Mouse (Mus musculus): ENCODE results near the gene Actl6b. TPM values are rescaled to one million over a fixed set of nuclear protein-coding genes. Genes with fewer than 3 reads are reported as not detected.

Gene Actl6b
- polyA plus RNA-seq, 2 experiments = not detected

DNA sequence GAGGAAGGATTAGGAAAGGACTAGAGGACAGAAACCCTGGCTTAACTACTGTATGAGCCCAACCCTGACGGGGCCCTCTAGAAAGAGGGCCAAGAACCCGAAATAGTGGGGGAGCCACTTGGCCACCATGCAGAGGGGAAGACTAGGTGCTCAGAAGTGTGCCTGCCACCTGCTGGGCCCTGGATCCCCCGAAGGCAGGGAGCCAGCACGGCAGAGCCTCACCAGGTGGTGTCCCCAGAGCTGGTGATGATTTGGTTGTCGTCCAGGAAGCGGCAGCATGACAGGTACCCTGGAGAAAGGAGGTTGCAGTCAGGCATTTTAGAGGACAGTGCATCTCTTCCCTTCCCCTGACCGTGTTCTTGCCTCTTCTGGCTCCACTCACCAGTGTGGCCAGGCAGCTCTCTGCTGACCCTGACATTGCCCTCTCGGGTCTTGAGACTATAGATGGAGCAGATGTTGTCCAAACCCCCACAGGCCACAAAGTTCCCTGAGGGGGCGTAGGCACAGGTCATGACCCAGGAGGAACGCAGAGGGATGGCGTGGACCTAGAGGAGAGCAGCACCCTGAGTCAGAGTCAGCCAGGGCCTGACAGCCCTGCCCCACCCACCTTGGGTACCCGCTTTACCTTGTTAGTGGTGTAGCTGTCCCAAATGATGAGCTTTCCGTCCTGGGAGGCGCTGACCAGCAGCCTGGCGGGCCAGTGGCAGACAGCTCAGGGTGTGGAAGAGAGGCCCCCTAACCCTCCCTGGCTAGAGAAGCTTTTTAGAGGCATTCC lies 23.9 kb upstream of the Actl6b start:
- TF ChIP-seq EP300 (IDR thresholded peaks at IDR 0.05; ENCODE audit: low read depth) = no peak
- peak; percentile 2; the same call in 1 of the 2 replicates for TF ChIP-seq CTCF (IDR thresholded peaks at IDR 0.05; ENCODE audit: low read depth)
- H3K4me2 ChIP-seq (ENCODE audit: low read depth) = no peak overlapping the region
- no peaks in the 10 kb centered on the region for H3K27me3 ChIP-seq (ENCODE audit: control insufficient read depth, insufficient read depth, low read length)
- 78% methylated on average over 15 of the region's 15 CpGs for WGBS (ENCODE audit: insufficient replicate concordance)
- DNase-seq (ENCODE audit: low read depth in 3 of 3, low spot score in 3 of 3) = no peak
- peaks cover 34% of the 10 kb centered on the region for H3K36me3 ChIP-seq (replicated peaks; ENCODE audit: control insufficient read depth, insufficient read depth, low read depth)
- no peak overlapping the region for H3K27ac ChIP-seq
- H3K9me3 ChIP-seq (ENCODE audit: control insufficient read depth, low read length) = no peaks in the 10 kb centered on the region
- no peak for ATAC-seq (ENCODE audit: insufficient read depth)
- no peak overlapping the region for H3K9ac ChIP-seq (replicated peaks)
- no peak overlapping the region for H3K4me3 ChIP-seq (ENCODE audit: insufficient read depth in 1 of 2, low read depth in 2 of 2, low read length in 2 of 2)
- peaks cover 4 to 13% of the 10 kb centered on the region in 2 experiments; a peak in 3 of 4 replicates for H3K4me1 ChIP-seq (replicated peaks; ENCODE audit: control insufficient read depth in 2 of 2, insufficient read depth in 2 of 2, low read length in 1 of 2)

- peaks cover 4 to 13% of the 10 kb centered on the region in 2 experiments; a peak in 3 of 4 replicates for H3K4me1 ChIP-seq (replicated peaks; ENCODE audit: control insufficient read depth in 2 of 2, insufficient read depth in 2 of 2, low read length in 1 of 2)
- H3K27ac ChIP-seq = no peak overlapping the region
- ATAC-seq (ENCODE audit: insufficient read depth) (no peak), DNase-seq (ENCODE audit: low read depth in 3 of 3, low spot score in 3 of 3) (no peak)
- H3K27me3 ChIP-seq (ENCODE audit: control insufficient read depth, insufficient read depth, low read length) = no peaks in the 10 kb centered on the region
- 83% methylated on average over 8 of the region's 8 CpGs for WGBS (ENCODE audit: insufficient replicate concordance)
- H3K4me3 ChIP-seq (ENCODE audit: insufficient read depth in 1 of 2, low read depth in 2 of 2, low read length in 2 of 2) = peak overlapping the region; percentile 33 to 68
- no peaks in the 10 kb centered on the region for H3K9me3 ChIP-seq (ENCODE audit: control insufficient read depth, low read length)
- no peak overlapping the region for H3K9ac ChIP-seq (replicated peaks)
- TF ChIP-seq CTCF (IDR thresholded peaks at IDR 0.05; ENCODE audit: low read depth) = no peak
- TF ChIP-seq EP300 (IDR thresholded peaks at IDR 0.05; ENCODE audit: low read depth) = no peak
- H3K36me3 ChIP-seq (replicated peaks; ENCODE audit: control insufficient read depth, insufficient read depth, low read depth) = peaks cover 32% of the 10 kb centered on the region
- H3K4me2 ChIP-seq (ENCODE audit: low read depth) = peak overlapping the region; percentile 90
Measured at GRCm38 (mm10) chr5:137530075-137530474, 23.2 kb upstream of the Actl6b start.

DNA sequence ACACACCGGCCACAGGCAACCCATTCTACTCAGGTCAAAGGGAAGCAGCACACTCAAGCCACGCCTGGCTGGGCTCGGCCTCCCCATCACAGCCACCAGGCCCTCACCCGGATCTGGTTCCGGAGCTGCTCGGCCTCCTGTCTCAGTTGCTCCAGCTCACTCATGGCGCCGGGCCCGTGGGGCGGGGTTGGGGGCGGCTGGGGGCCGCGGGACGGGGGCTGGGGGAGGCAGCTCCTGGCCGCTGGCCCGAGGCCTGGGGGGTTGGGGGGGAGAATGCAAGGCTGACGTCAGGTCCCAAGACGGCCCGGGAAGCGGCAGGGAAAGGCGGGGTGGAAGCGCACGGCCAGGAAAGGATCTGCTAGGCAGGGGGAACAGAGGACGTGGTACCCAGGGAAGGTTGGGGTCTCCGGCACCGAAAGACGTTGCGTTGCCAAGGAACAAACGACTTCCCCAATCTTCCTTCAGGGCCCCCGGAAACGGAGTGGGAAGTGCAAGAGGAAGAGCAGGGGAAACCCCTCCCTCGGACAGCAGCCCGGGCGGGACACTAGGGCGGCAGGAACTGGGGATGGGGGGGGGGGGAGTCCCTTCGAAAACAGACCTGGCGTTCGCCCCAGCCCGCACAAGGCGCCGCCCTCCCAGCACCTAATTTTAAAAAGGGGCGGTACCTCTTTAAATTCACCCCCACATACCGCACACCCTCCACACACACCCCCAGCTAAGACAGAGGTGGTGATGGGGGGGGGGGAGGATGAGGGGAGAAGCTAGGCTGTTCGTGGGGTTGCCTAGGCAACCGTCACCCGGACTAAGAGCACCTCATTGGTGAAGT lies 22.5 kb upstream of the Actl6b start:
- TF ChIP-seq EP300 (IDR thresholded peaks at IDR 0.05; ENCODE audit: low read depth) (no peak), CTCF (IDR thresholded peaks at IDR 0.05; ENCODE audit: low read depth) (no peak)
- H3K27ac ChIP-seq = no peak overlapping the region
- H3K4me3 ChIP-seq (ENCODE audit: insufficient read depth in 1 of 2, low read depth in 2 of 2, low read length in 2 of 2) = peak overlapping the region; percentile 68 to 95
- DNase-seq (ENCODE audit: low read depth in 3 of 3, low spot score in 3 of 3) = peak in 1 of 3 experiments; percentile 48
- peak overlapping the region; percentile 90 for H3K4me2 ChIP-seq (ENCODE audit: low read depth)
- H3K9ac ChIP-seq (replicated peaks) = peak overlapping the region; percentile 95
- H3K9me3 ChIP-seq (ENCODE audit: control insufficient read depth, low read length) = no peaks in the 10 kb centered on the region
- H3K27me3 ChIP-seq (ENCODE audit: control insufficient read depth, insufficient read depth, low read length) = no peaks in the 10 kb centered on the region
- WGBS (ENCODE audit: insufficient replicate concordance) = 8% methylated on average over 41 of the region's 46 CpGs
- H3K4me1 ChIP-seq (replicated peaks; ENCODE audit: control insufficient read depth in 2 of 2, insufficient read depth in 2 of 2, low read length in 1 of 2) = peaks cover 4 to 13% of the 10 kb centered on the region in 2 experiments; a peak in 3 of 4 replicates
- H3K36me3 ChIP-seq (replicated peaks; ENCODE audit: control insufficient read depth, insufficient read depth, low read depth) = peaks cover 32% of the 10 kb centered on the region
- peak; percentile 2 for ATAC-seq (ENCODE audit: insufficient read depth)

GRCm38 (mm10) chr5:137531414-137532130 lies 21.7 kb upstream of the Actl6b start:
- peak overlapping the region; percentile 90 for H3K4me2 ChIP-seq (ENCODE audit: low read depth)
- H3K4me1 ChIP-seq (replicated peaks; ENCODE audit: control insufficient read depth in 2 of 2, insufficient read depth in 2 of 2, low read length in 1 of 2) = peaks cover 4 to 9% of the 10 kb centered on the region in 2 experiments; a peak in 3 of 4 replicates
- no peaks in the 10 kb centered on the region for H3K27me3 ChIP-seq (ENCODE audit: control insufficient read depth, insufficient read depth, low read length)
- WGBS (ENCODE audit: insufficient replicate concordance) = 1% methylated on average over 51 of the region's 51 CpGs
- peaks cover 32% of the 10 kb centered on the region for H3K36me3 ChIP-seq (replicated peaks; ENCODE audit: control insufficient read depth, insufficient read depth, low read depth)
- TF ChIP-seq CTCF (IDR thresholded peaks at IDR 0.05; ENCODE audit: low read depth) (no peak), EP300 (IDR thresholded peaks at IDR 0.05; ENCODE audit: low read depth) (no peak)
- H3K27ac ChIP-seq = peak overlapping the region; percentile 74
- no peaks in the 10 kb centered on the region for H3K9me3 ChIP-seq (ENCODE audit: control insufficient read depth, low read length)
- peak overlapping the region; percentile 68 to 95 for H3K4me3 ChIP-seq (ENCODE audit: insufficient read depth in 1 of 2, low read depth in 2 of 2, low read length in 2 of 2)
- peak; percentile 9 for ATAC-seq (ENCODE audit: insufficient read depth)
- peak overlapping the region; percentile 95 for H3K9ac ChIP-seq (replicated peaks)
- DNase-seq (ENCODE audit: low read depth in 3 of 3, low spot score in 3 of 3) = no peak

Measured in liver, embryonic 14.5 days (tissue).